Mouse (Mus musculus): ENCODE measurements around the gene Glb1. TPM values are rescaled to one million over a fixed set of nuclear protein-coding genes. Genes with fewer than 3 reads are reported as not detected.
"Not testable (repeated sequence)": the region's sequence is repeated elsewhere in the genome, so short reads cannot be mapped to it uniquely, and the experiment has no call there.

Glb1 gene
- 10 to 100 TPM; 32.1 to 32.4 TPM for polyA plus RNA-seq (2017; shearing (Covaris generic))

- ATAC-seq, result peak; percentile 96
Observed at GRCm38 (mm10) chr9:114400949-114401684, at the start of gene Glb1, which contains the start of gene Tmppe. Gene Glb1, plus strand, starts transcription at chr9:114401076. Gene Tmppe, plus strand, starts transcription at chr9:114401105.

- peak; percentile 73 for ATAC-seq
Observed at GRCm38 (mm10) chr9:114367783-114368470, 32.9 kb upstream of the Glb1 start.

DNA sequence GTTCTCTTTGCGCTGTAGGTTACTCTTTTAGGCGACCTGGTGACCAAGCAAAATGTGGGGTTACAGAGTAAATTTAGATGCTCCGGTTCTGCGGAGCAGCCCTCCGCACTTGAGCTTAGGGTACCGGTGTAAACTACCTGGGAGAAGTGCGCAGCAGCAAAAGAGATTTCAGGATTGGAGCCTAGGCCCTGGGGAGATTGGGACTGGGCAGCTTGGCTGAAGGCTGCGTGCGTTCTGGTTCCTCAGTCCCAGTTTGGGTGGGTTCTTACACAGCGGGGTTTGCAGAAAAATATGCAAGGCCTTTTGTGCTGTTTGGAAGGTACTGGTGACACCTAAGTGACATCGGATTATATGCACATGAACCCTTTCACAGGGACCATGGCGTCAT lies 32.4 kb upstream of the Glb1 start:
- no peak for ATAC-seq

DNA sequence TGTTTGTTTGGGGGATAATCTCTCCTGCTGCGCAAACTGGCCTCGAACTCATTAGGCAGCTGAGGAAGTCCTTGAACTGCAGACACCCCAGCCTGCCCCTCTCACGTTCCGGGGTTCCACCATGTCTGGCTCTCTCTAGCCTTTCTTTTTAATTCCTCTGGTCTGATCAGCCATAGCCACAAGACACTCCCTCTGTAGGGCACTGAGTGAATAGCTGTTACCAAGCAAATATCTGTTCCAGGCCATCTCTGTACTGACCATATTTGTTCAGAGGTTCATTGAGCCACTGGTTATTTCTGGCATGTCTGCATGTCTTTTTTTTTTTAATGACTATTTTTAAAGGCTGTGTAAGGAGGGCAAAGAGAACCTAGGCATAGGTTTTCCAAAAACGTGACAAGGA lies 31.5 kb upstream of the Glb1 start:
- not testable (repeated sequence) for ATAC-seq

GRCm38 (mm10) chr9:114371717-114372116 lies 29.2 kb upstream of the Glb1 start:
- ATAC-seq, result not testable (repeated sequence)

DNA sequence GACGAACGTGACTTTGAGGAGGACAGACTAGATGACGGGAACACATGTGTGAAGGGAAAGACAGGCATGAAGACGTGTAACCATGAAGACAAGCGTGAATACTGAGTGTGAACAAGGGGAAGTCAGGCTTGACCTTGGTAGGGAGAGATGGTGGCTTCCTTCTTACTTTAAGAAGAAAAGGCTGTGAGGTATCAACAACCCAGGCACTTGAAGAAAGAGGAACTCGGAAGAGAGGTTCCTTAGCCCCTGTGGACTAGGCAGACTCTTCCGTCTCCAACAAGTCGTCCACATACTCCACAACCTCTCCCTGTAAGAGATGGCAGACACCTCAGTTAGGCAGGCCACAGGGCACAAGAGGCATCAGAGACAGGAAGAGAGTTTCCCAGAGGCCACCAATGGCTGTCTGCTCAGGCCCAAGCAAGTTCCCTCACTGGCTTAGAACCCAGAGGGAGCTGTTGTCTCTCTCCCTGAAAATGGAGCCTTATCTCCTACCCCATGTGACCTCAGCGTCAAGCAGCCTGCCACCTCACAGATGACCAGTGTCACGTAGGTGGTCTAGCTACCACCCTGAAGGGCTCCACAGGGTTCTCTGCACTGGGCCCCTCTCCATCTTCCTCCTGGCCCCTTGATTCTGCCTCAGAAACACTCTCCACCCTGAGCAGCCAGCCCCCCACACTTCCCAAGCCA lies 25.5 kb upstream of the Glb1 start:
- ATAC-seq, result no peak

DNA sequence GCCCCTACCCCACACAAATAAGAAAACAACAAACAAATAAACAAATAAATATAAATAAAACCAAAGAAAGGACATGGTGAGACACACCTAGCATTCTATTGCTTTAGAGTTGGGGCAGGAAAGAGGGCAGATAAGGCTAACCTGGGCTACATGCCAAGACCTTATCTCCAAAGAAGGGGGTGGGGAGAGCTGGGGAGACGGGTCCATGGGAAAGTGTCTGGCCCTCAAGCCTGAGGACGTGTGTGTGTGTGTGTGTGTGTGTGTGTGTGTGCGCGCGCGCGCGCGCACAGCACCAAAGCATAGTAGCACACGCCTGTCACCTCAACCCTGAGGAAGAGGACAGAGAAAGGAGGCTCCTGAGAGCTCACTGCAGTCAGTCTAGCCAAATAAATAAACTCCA lies 23.7 kb upstream of the Glb1 start:
- no peak for ATAC-seq

DNA sequence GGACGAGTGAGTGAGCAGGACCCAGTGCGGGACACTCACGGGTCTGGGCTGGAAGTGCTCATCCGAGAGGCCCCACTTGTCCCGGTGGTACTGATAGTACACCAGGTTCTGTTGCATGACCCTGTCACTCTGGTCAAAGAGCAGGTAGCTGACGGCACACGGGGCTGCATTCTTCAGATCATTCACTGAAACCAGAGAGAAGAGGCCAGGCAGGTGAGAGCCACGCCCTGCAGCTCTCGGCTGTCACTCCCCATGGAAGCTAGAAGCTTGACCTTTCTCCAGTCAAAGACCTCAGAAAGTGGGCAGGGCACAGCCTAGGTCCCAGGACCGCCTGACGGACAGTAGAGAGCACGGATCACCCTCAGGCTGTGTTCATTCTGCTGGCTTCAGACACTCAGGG lies 21.0 kb upstream of the Glb1 start:
- no peak for ATAC-seq

DNA sequence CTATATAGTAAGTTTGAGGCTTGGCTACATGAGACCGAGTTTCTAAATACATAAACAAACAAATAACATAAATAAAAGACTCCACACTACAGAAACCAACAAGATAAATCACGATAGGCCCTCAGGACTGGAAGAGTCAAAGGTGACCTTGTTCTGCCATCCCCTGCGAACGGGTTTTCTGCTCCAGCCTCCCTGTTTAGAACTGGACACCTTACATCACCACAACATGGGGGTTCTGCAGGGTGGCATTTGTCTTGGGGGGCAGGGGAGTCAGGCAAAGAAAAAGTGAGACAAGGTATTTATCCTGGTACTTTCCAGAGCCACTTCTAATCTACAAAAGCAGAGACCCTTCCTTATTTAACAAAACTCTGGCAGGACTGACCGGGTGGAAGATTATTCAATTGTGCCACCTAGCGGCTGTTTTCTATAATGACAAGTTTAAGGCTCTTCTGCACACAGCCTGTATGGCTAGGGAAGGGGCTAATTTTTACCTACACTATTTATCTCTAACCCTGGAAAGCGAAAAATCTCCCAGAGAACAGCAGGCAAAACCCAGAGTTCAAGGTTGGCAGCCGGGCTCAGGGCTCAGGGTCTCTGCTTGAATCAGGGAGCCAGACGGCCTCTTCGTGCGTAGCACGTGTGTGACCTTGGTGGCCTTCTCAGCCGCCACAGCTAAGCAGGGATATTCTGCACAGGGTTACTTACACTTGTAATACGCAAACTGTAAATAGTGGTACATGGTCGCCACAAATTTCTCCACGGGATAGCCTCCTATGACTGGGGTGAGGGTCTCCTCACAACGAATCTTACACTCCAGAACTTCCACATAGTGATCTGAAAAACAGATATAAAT lies 19.8 kb upstream of the Glb1 start:
- no peak for ATAC-seq

GRCm38 (mm10) chr9:114382936-114383710 lies 17.8 kb upstream of the Glb1 start:
- ATAC-seq, result no peak

DNA sequence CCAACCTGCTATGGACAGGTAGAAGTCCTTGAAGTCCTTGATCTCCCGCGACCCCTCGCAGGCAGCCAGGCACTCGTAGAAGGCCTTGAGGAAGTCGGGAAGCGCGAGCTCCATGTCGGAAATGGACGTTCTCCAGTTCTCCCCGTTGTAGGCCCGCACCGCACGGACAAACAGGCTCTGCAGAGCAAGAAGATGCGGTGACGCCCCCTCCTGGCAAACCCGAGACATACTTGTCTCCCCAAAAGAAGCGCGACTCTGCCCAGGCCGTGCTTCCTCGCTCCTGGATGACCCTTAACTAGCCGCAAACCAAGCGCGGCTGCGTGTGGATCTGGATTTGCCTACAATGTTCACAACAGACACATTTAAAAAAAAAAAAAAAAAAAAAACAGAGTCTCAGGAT lies 16.2 kb upstream of the Glb1 start:
- ATAC-seq, result no peak

- no peak for ATAC-seq
Observed at GRCm38 (mm10) chr9:114385160-114385559, 15.7 kb upstream of the Glb1 start.

DNA sequence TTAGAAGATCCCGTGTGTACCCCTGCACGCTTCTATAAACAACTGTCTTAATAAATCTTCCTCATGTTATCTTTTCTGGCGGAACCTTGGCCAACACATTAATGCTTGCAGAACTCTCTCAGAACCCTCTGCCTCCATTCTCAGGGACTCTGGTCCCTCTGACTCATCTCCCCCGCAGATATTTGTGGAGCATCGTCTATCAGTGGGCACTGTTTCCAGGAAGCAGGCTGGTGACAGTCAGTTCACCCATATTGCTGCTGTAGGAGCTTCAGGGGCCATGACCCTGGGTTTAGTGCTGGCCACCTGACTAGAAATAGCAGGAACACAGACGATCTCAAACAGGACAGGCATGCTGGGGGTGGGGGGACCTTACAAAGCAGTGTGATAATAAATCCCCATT lies 13.8 kb upstream of the Glb1 start:
- no peak for ATAC-seq

DNA sequence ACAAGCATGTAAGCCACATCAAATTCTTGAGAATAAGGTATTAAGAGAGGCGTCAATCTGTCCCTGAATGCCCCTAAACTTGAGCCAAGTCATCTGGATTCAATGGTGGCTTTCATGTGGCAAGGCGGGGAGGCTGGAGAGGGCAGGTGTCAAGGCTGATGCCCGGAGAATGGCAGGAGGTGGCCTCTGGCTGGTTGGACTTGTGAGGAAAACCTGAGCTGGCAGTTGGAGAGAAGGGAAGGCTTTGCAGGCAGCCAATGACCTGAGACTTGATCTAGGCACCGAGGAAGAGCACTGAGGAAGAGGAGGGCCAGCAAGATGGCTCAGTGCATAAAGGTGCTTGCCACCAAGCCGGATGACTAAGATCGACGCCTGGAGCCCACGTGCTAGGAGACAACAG lies 12.6 kb upstream of the Glb1 start:
- ATAC-seq, result no peak

GRCm38 (mm10) chr9:114388701-114389370 lies 12.0 kb upstream of the Glb1 start:
- no peak for ATAC-seq

DNA sequence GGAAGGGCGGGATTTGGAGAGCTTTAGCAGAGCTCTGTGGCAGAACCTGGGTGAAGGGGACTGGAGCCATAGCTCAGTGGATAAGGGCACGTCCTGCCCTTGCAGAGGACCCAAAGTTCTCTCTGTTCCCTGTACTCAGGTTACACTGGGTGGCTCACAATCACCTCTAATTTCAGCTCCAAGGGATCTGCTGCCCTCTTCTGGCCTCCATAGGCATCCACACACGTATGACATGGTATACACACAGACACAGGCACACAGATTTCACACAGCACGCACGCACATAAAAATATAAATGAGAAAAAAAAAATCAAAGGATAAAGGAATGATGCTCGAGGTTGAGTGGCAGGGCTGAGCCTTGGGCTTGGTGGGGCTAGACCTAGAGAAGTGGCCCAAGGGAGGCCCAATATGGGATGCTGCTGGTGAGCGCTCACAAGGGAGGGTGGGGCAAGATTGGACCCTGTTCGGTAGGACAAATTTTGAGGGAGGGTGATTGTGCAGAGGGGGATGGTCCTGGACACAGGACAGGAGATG lies 11.4 kb upstream of the Glb1 start:
- no peak for ATAC-seq

GRCm38 (mm10) chr9:114389905-114390748 lies 10.7 kb upstream of the Glb1 start, which contains the start of gene Crtap:
Gene Crtap, minus strand, starts transcription at chr9:114390675.
- ATAC-seq, result peak; percentile 77

GRCm38 (mm10) chr9:114390749-114391075 lies 10.2 kb upstream of the Glb1 start:
- ATAC-seq, result peak; percentile 80

DNA sequence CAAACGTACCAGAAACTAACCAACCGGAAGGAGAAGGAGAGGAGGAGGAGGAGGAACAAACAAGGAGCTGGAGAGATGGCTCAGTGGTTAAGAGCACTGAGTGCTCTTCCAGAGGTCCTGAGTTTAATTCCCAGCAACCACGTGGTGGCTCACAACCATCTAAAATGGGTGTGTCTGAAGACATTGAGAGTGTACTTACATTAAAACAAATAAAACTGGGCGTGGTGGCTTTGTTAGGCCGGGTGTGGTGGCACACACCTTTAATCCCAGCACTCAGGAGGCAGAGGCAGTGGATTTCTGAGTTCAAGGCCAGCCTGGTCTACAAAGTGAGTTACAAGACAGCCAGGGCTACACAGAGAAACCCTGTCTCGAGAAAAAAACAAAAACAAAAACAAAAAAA lies 6.7 kb upstream of the Glb1 start:
- not testable (repeated sequence) for ATAC-seq

- no peak for ATAC-seq
Observed at GRCm38 (mm10) chr9:114394677-114395076, 6.2 kb upstream of the Glb1 start.

Measured in activated CD4-positive, CD25-positive, alpha-beta regulatory T cell, adult 4 months (primary cell).